Mouse (Mus musculus): ENCODE results near the gene Ddx25. TPM values are rescaled to one million over a fixed set of nuclear protein-coding genes. Genes with fewer than 3 reads are reported as not detected.

Ddx25 gene
- polyA plus RNA-seq, 1 experiment from 2014 or later: 2.4 TPM

GRCm38 (mm10) chr9:35535876-35536275 is 22.5 kb downstream of the Ddx25 start:
- no peak overlapping the region for H3K9ac ChIP-seq
- H3K4me3 ChIP-seq: no peak overlapping the region
- no peaks in the 10 kb centered on the region for H3K27me3 ChIP-seq
- no peak overlapping the region for H3K4me2 ChIP-seq
- H3K27ac ChIP-seq: no peak overlapping the region
- H3K4me1 ChIP-seq: peaks cover 31% of the 10 kb centered on the region
- no peak for ATAC-seq (ENCODE audit: insufficient number of reproducible peaks, low FRiP score, low TSS enrichment, low read depth)
- WGBS: 78% methylated on average over 4 of the region's 4 CpGs
- H3K36me3 ChIP-seq: no peaks in the 10 kb centered on the region
- H3K9me3 ChIP-seq: no peaks in the 10 kb centered on the region

- WGBS: 3% methylated on average over 2 of the region's 2 CpGs
- Histone ChIP-seq H3K27me3 (no peaks in the 10 kb centered on the region), H3K9me3 (no peaks in the 10 kb centered on the region), H3K4me3 (no peak overlapping the region), H3K36me3 (no peaks in the 10 kb centered on the region), H3K27ac (peak overlapping the region; percentile 71; the same call in 1 of the 2 replicates), H3K9ac (no peak overlapping the region), H3K4me2 (no peak overlapping the region), H3K4me1 (peaks cover 39% of the 10 kb centered on the region)
- peak; percentile 77 for ATAC-seq (ENCODE audit: insufficient number of reproducible peaks, low FRiP score, low TSS enrichment, low read depth)
Measured at GRCm38 (mm10) chr9:35535110-35535509, 23.2 kb downstream of the Ddx25 start.

- peaks cover 45% of the 10 kb centered on the region for H3K4me1 ChIP-seq
- no peak overlapping the region for H3K9ac ChIP-seq
- 19% methylated on average over 9 of the region's 9 CpGs for WGBS
- peak overlapping the region; percentile 75 for H3K27ac ChIP-seq
- no peaks in the 10 kb centered on the region for H3K9me3 ChIP-seq
- no peak overlapping the region for H3K4me2 ChIP-seq
- H3K27me3 ChIP-seq: no peaks in the 10 kb centered on the region
- H3K36me3 ChIP-seq: no peaks in the 10 kb centered on the region
- ATAC-seq (ENCODE audit: insufficient number of reproducible peaks, low FRiP score, low TSS enrichment, low read depth): peak; percentile 45; the same call in 1 of the 2 replicates
- H3K4me3 ChIP-seq: no peak overlapping the region
Measured at GRCm38 (mm10) chr9:35533266-35533665, 25.1 kb downstream of the Ddx25 start.

- peak; percentile 59; the same call in 1 of the 2 replicates for ATAC-seq (ENCODE audit: insufficient number of reproducible peaks, low FRiP score, low TSS enrichment, low read depth)
- 0% methylated on average over 1 of the region's 1 CpGs for WGBS
- H3K4me1 ChIP-seq: peaks cover 45% of the 10 kb centered on the region
- no peaks in the 10 kb centered on the region for H3K36me3 ChIP-seq
- H3K4me3 ChIP-seq: no peak overlapping the region
- H3K27me3 ChIP-seq: no peaks in the 10 kb centered on the region
- H3K9ac ChIP-seq: no peak overlapping the region
- H3K4me2 ChIP-seq: peak overlapping the region; percentile 5; the same call in 1 of the 2 replicates
- H3K27ac ChIP-seq: peak overlapping the region; percentile 77
- H3K9me3 ChIP-seq: no peaks in the 10 kb centered on the region
Measured at GRCm38 (mm10) chr9:35529796-35530195, 28.5 kb downstream of the Ddx25 start.

- peak overlapping the region; percentile 33 for H3K27ac ChIP-seq
- WGBS: 17% methylated on average over 3 of the region's 3 CpGs
- no peak overlapping the region for H3K9ac ChIP-seq
- no peak overlapping the region for H3K4me3 ChIP-seq
- no peaks in the 10 kb centered on the region for H3K36me3 ChIP-seq
- ATAC-seq (ENCODE audit: insufficient number of reproducible peaks, low FRiP score, low TSS enrichment, low read depth): no peak
- no peaks in the 10 kb centered on the region for H3K9me3 ChIP-seq
- no peaks in the 10 kb centered on the region for H3K27me3 ChIP-seq
- peaks cover 50% of the 10 kb centered on the region for H3K4me1 ChIP-seq
- no peak overlapping the region for H3K4me2 ChIP-seq
Measured at GRCm38 (mm10) chr9:35529141-35529540, 29.2 kb downstream of the Ddx25 start.

- H3K4me1 ChIP-seq: peaks cover 43% of the 10 kb centered on the region
- peak overlapping the region; percentile 10; the same call in 1 of the 2 replicates for H3K4me2 ChIP-seq
- peak overlapping the region; percentile 92 for H3K27ac ChIP-seq
- H3K27me3 ChIP-seq: no peaks in the 10 kb centered on the region
- no peak overlapping the region for H3K4me3 ChIP-seq
- H3K9me3 ChIP-seq: no peaks in the 10 kb centered on the region
- 12% methylated on average over 7 of the region's 7 CpGs for WGBS
- no peak overlapping the region for H3K9ac ChIP-seq
- H3K36me3 ChIP-seq: no peaks in the 10 kb centered on the region
- ATAC-seq (ENCODE audit: insufficient number of reproducible peaks, low FRiP score, low TSS enrichment, low read depth): peak; percentile 77
Measured at GRCm38 (mm10) chr9:35523941-35524411, 34.4 kb downstream of the Ddx25 start.

- Histone ChIP-seq H3K4me1 (peaks cover 40% of the 10 kb centered on the region), H3K36me3 (no peaks in the 10 kb centered on the region), H3K4me2 (peak overlapping the region; percentile 10; the same call in 1 of the 2 replicates), H3K9me3 (no peaks in the 10 kb centered on the region), H3K27me3 (no peaks in the 10 kb centered on the region), H3K27ac (peak overlapping the region; percentile 92), H3K9ac (no peak overlapping the region), H3K4me3 (no peak overlapping the region)
- 24% methylated on average over 5 of the region's 5 CpGs for WGBS
- ATAC-seq (ENCODE audit: insufficient number of reproducible peaks, low FRiP score, low TSS enrichment, low read depth): peak; percentile 91
Measured at GRCm38 (mm10) chr9:35523541-35523940, 34.8 kb downstream of the Ddx25 start.

GRCm38 (mm10) chr9:35522821-35523515 is 35.4 kb downstream of the Ddx25 start:
- Histone ChIP-seq H3K36me3 (no peaks in the 10 kb centered on the region), H3K4me2 (no peak overlapping the region), H3K9me3 (no peaks in the 10 kb centered on the region), H3K4me3 (no peak overlapping the region), H3K4me1 (peaks cover 36% of the 10 kb centered on the region), H3K27me3 (no peaks in the 10 kb centered on the region), H3K27ac (peak overlapping the region; percentile 92), H3K9ac (no peak overlapping the region)
- no peak for ATAC-seq (ENCODE audit: insufficient number of reproducible peaks, low FRiP score, low TSS enrichment, low read depth)
- WGBS: 57% methylated on average over 1 of the region's 1 CpGs

GRCm38 (mm10) chr9:35522241-35522640 is 36.1 kb downstream of the Ddx25 start:
- no peak for ATAC-seq (ENCODE audit: insufficient number of reproducible peaks, low FRiP score, low TSS enrichment, low read depth)
- no peak overlapping the region for H3K4me3 ChIP-seq
- H3K27me3 ChIP-seq: no peaks in the 10 kb centered on the region
- no peak overlapping the region for H3K9ac ChIP-seq
- WGBS: 43% methylated on average over 2 of the region's 2 CpGs
- no peaks in the 10 kb centered on the region for H3K9me3 ChIP-seq
- H3K4me1 ChIP-seq: peaks cover 33% of the 10 kb centered on the region
- no peak overlapping the region for H3K4me2 ChIP-seq
- peak overlapping the region; percentile 92 for H3K27ac ChIP-seq
- no peaks in the 10 kb centered on the region for H3K36me3 ChIP-seq

GRCm38 (mm10) chr9:35520631-35521348 is 37.5 kb downstream of the Ddx25 start:
- ATAC-seq (ENCODE audit: insufficient number of reproducible peaks, low FRiP score, low TSS enrichment, low read depth): no peak
- H3K9ac ChIP-seq: no peak overlapping the region
- H3K4me3 ChIP-seq: no peak overlapping the region
- 67% methylated on average over 6 of the region's 6 CpGs for WGBS
- H3K36me3 ChIP-seq: no peaks in the 10 kb centered on the region
- peaks cover 33% of the 10 kb centered on the region for H3K4me1 ChIP-seq
- no peak overlapping the region for H3K4me2 ChIP-seq
- peak overlapping the region; percentile 51 for H3K27ac ChIP-seq
- H3K27me3 ChIP-seq: no peaks in the 10 kb centered on the region
- no peaks in the 10 kb centered on the region for H3K9me3 ChIP-seq

- Histone ChIP-seq H3K4me2 (no peak within 1 kb of the TSS), H3K27ac (no peak within 1 kb of the TSS), H3K36me3 (no peaks in the 10 kb centered on the region), H3K4me1 (peaks cover 18% of the 10 kb centered on the region), H3K4me3 (no peak within 1 kb of the TSS), H3K9ac (no peak within 1 kb of the TSS), H3K27me3 (no peaks in the 10 kb centered on the region), H3K9me3 (no peaks in the 10 kb centered on the region)
- ATAC-seq (ENCODE audit: insufficient number of reproducible peaks, low FRiP score, low TSS enrichment, low read depth): no peak
- WGBS: 82% methylated on average over 3 of the region's 3 CpGs
Measured at GRCm38 (mm10) chr9:35518169-35518568, 40.2 kb downstream of the Ddx25 start, which contains the start of gene Gm1113. TSS of gene Gm1113 (minus strand) at chr9:35518269.

- ATAC-seq (ENCODE audit: insufficient number of reproducible peaks, low FRiP score, low TSS enrichment, low read depth): no peak
- Histone ChIP-seq H3K36me3 (no peaks in the 10 kb centered on the region), H3K4me1 (peaks cover 15% of the 10 kb centered on the region), H3K9ac (no peak overlapping the region), H3K9me3 (no peaks in the 10 kb centered on the region), H3K4me2 (no peak overlapping the region), H3K27ac (no peak overlapping the region), H3K27me3 (no peaks in the 10 kb centered on the region), H3K4me3 (no peak overlapping the region)
- WGBS: 90% methylated on average over 16 of the region's 16 CpGs
Measured at GRCm38 (mm10) chr9:35516711-35517110, 41.6 kb downstream of the Ddx25 start.
